Mouse (Mus musculus) 416B (cell line): ENCODE results near the gene Slc22a4.
"Not testable (repeated sequence)": the region's sequence is repeated elsewhere in the genome, so short reads cannot be mapped to it uniquely, and the experiment has no call there.

Experiments used
- DNase-seq: peaks from one replicate; pipeline ENCODE4 v3.0.0; 2011; ENCODE audit warnings: low read depth

Gene Slc22a4

GRCm38 (mm10) chr11:54004734-54005133, 23.2 kb downstream of the Slc22a4 start:
- no peak for DNase-seq

GRCm38 (mm10) chr11:54004221-54004620, 23.7 kb downstream of the Slc22a4 start:
- DNase-seq, result no peak

- DNase-seq, result peak; percentile 66
Measured at GRCm38 (mm10) chr11:54002761-54003717, 24.9 kb downstream of the Slc22a4 start.

- peak; percentile 63 for DNase-seq
Measured at GRCm38 (mm10) chr11:54002147-54002760, 25.6 kb downstream of the Slc22a4 start.

- DNase-seq, result no peak
Measured at GRCm38 (mm10) chr11:53997661-53998060, 30.2 kb downstream of the Slc22a4 start.

GRCm38 (mm10) chr11:53992264-53992663, 35.6 kb downstream of the Slc22a4 start:
- no peak for DNase-seq

- no peak for DNase-seq
Measured at GRCm38 (mm10) chr11:53989232-53989631, 38.7 kb downstream of the Slc22a4 start.

- no peak for DNase-seq
Measured at GRCm38 (mm10) chr11:53988081-53988480, 39.8 kb downstream of the Slc22a4 start.

GRCm38 (mm10) chr11:53981396-53981795, 46.5 kb downstream of the Slc22a4 start:
- no peak for DNase-seq

GRCm38 (mm10) chr11:53979788-53980621, 47.9 kb downstream of the Slc22a4 start, which contains the start of gene Slc22a21:
TSS of gene Slc22a21 (minus strand) at chr11:53980332.
- no peak for DNase-seq

- not testable (repeated sequence) for DNase-seq
Measured at GRCm38 (mm10) chr11:53979456-53979787, 48.5 kb downstream of the Slc22a4 start.

GRCm38 (mm10) chr11:53977672-53978071, 50.2 kb downstream of the Slc22a4 start:
- no peak for DNase-seq

GRCm38 (mm10) chr11:53975559-53975958, 52.3 kb downstream of the Slc22a4 start:
- no peak for DNase-seq

GRCm38 (mm10) chr11:53958984-53959383, 68.9 kb downstream of the Slc22a4 start:
- DNase-seq, result peak; percentile 27

GRCm38 (mm10) chr11:53958176-53958575, 69.7 kb downstream of the Slc22a4 start:
- DNase-seq, result peak; percentile 34

- peak; percentile 35 for DNase-seq
Measured at GRCm38 (mm10) chr11:53956636-53957035, 71.3 kb downstream of the Slc22a4 start.

GRCm38 (mm10) chr11:53954653-53955052, 73.2 kb downstream of the Slc22a4 start:
- no peak for DNase-seq

- not testable (repeated sequence) for DNase-seq
Measured at GRCm38 (mm10) chr11:53950133-53950532, 77.8 kb downstream of the Slc22a4 start.
